Mouse (Mus musculus): ENCODE measurements around the gene Dio3. TPM values are rescaled to one million over a fixed set of nuclear protein-coding genes. Genes with fewer than 3 reads are reported as not detected.

Dio3 gene
- polyA plus RNA-seq, 1 experiment from 2014 or later = 0.29 TPM

DNA sequence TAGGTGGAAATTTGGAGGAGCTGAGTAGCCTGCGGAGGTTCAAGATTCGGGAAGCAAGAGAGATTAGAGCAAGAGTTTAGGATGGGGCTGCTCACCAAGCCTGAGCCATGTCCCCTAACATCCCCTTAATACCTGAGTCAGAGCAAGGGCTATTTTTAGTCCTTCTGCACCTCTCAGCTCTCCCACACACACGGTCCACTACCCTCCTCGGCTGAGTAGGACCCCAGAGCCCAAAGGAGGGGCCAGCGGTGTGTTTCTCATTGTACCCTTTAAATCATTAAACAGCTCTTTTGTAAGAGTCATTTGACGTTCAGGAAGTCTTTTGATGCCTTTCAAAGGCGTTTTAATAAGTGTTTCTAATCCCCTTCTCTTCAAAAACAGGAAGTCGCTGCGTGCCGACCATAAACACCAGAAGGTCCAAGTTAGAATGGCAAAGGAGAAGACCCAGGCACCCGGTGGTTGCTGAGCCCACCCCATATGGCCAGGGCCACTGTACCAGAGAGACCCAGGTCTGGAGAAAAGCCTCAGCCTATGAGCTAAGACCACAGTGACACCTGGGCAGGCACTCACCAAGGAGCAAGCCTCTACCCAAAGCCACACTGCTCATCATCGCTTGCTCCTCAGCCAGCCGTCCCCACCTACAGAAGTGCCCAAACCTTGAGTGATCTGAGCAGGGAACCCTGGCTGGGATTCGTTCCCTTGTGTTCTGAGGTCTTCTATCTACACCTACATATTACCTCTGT lies 22.2 kb upstream of the Dio3 start:
- Histone ChIP-seq H3K36me3 (no peaks in the 10 kb centered on the region), H3K9me3 (replicated peaks) (no peaks in the 10 kb centered on the region), H3K27ac (ENCODE audit: poor library complexity, severe bottlenecking) (no peak overlapping the region), H3K9ac (no peak overlapping the region), H3K27me3 (replicated peaks) (peaks cover 78% of the 10 kb centered on the region), H3K4me1 (replicated peaks) (no peaks in the 10 kb centered on the region), H3K4me3 (no peak overlapping the region), H3K4me2 (no peak overlapping the region)
- ATAC-seq (ENCODE audit: insufficient number of reproducible peaks, low FRiP score) = no peak
- 67% methylated on average over 14 of the region's 14 CpGs for WGBS

DNA sequence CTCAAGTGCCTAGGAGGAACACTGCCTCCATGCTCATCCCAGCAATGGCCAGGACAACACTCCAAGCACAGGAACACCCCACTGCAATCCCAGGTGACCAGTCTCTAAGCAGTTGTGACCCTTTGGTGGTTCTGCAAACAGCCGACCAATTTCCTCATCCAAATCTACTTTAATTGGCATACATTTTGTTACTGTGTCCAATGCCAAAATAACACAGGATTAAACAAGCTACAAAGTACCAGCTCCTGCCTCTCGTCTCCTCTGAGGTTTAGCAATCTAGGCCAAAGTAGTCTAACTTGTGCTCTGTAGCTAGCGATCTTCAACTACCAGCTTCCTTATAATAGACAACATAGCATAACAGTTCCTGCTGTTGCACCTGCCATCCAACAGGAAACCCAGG lies 10.6 kb upstream of the Dio3 start:
- Histone ChIP-seq H3K4me3 (no peak overlapping the region), H3K27ac (ENCODE audit: poor library complexity, severe bottlenecking) (no peak overlapping the region), H3K4me1 (replicated peaks) (no peaks in the 10 kb centered on the region), H3K9ac (no peak overlapping the region), H3K9me3 (replicated peaks) (no peaks in the 10 kb centered on the region), H3K27me3 (replicated peaks) (peaks cover 85% of the 10 kb centered on the region), H3K4me2 (no peak overlapping the region), H3K36me3 (no peaks in the 10 kb centered on the region)
- 74% methylated on average over 3 of the region's 3 CpGs for WGBS
- no peak for ATAC-seq (ENCODE audit: insufficient number of reproducible peaks, low FRiP score)

DNA sequence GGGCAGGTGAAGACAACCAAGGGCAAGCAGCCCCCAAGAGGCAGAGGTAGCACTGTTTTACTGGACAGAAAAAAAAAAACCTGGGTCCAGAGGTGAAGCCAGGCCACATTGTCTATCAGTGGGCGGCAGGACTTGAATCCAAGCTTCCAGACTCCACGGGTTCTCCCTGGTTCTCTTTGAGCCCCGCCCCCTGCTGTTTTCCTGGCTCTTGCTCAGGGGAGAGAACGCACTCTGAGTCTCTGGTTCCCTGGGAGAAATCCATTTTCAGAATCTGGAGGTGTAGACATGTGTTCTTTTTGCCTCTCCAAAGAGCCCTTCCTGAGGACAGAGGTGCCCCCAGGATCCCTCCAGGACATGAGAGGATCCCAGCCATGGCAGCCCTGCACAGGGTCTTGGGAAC lies 9.2 kb upstream of the Dio3 start:
- H3K4me2 ChIP-seq = no peak overlapping the region
- no peaks in the 10 kb centered on the region for H3K4me1 ChIP-seq (replicated peaks)
- H3K27me3 ChIP-seq (replicated peaks) = peaks cover 86% of the 10 kb centered on the region
- H3K27ac ChIP-seq (ENCODE audit: poor library complexity, severe bottlenecking) = no peak overlapping the region
- H3K9ac ChIP-seq = no peak overlapping the region
- WGBS = 64% methylated on average over 4 of the region's 4 CpGs
- no peak overlapping the region for H3K4me3 ChIP-seq
- no peaks in the 10 kb centered on the region for H3K36me3 ChIP-seq
- H3K9me3 ChIP-seq (replicated peaks) = no peaks in the 10 kb centered on the region
- no peak for ATAC-seq (ENCODE audit: insufficient number of reproducible peaks, low FRiP score)

DNA sequence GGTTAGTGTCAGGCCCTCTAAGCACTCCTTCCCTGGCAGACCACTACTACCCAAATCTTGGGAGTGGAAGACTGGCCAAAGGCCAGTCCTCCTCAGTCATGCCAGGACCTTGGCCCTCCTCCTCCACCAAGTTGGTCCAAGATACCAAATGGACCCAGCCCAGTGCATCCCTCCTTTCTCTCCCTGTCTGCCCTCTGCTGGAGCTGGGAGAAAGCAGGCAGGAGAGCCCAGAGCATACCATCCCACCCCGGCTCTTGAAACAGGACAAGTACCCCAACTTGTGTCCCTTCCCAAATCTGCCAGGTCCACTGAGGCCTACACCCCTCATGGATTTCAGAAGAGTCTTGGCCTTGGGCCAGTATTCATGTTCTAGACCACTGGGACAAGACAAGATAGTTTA lies 2.8 kb upstream of the Dio3 start:
- ATAC-seq (ENCODE audit: insufficient number of reproducible peaks, low FRiP score) = no peak
- Histone ChIP-seq H3K36me3 (no peaks in the 10 kb centered on the region), H3K9ac (no peak overlapping the region), H3K27me3 (replicated peaks) (peaks cover 100% of the 10 kb centered on the region), H3K4me2 (no peak overlapping the region), H3K27ac (ENCODE audit: poor library complexity, severe bottlenecking) (no peak overlapping the region), H3K9me3 (replicated peaks) (no peaks in the 10 kb centered on the region), H3K4me1 (replicated peaks) (peaks cover 10% of the 10 kb centered on the region), H3K4me3 (no peak overlapping the region)
- WGBS = 53% methylated on average over 1 of the region's 1 CpGs

DNA sequence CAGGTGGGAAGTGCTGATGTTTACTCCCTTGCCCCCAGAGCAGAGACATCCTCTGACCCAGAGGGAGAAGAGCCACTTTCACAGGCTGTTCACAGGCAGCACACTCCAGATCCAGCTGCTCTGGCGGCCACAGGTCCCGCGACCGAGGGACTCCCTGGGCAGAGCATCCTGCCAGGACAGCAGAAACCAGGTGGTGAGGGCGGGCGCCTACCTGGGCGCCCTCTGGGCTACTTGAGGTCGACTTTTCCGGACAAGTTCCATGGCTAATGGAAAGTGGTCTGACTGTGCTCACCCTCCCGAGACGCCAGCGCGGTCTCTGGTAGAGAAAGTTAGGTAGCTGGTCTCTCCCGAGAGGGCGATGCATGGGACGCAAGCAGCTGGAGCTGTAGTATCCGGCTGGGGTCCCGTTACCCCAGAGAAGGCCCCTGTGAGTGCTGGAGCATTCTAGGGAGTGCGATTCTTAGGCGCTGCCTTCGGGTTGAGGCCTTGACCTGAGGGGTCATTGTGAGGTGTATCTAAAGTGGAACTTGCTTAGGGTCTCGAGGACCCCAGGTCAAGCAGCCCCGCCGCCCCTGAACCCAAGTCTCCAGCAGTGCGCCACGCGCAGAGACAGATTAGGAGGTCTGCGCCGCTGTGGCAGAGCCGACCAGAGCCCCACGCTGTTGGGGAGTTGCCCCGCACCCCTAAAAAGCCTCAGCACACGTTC lies 1.5 kb upstream of the Dio3 start:
- Histone ChIP-seq H3K9ac (no peak overlapping the region), H3K4me2 (peak overlapping the region; percentile 70), H3K27ac (ENCODE audit: poor library complexity, severe bottlenecking) (no peak overlapping the region), H3K36me3 (no peaks in the 10 kb centered on the region), H3K9me3 (replicated peaks) (no peaks in the 10 kb centered on the region), H3K4me1 (replicated peaks) (peaks cover 10% of the 10 kb centered on the region), H3K4me3 (peak overlapping the region; percentile 44), H3K27me3 (replicated peaks) (peaks cover 100% of the 10 kb centered on the region)
- ATAC-seq (ENCODE audit: insufficient number of reproducible peaks, low FRiP score) = no peak
- WGBS = 3% methylated on average over 33 of the region's 33 CpGs

DNA sequence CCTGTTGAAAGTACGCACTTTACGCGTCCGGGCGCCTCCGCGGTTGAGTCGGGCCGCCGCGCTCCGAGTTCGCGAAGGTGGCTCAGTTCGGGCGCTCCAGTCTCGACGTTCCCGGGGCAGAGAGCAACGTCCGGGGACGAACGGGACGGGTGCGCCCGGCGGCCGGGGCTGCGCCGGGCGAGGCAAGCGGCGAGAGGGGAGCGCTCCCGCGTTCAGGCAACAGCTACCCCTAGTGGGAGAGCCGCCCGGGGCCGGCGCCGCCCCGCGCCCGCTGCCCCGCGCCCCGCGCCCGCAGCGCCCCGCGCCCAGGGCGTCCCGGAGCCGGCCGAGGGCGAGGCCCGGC lies 932 bp upstream of the Dio3 start:
- Histone ChIP-seq H3K9me3 (replicated peaks) (no peaks in the 10 kb centered on the region), H3K4me2 (peak overlapping the region; percentile 70), H3K27me3 (replicated peaks) (peaks cover 99% of the 10 kb centered on the region), H3K36me3 (no peaks in the 10 kb centered on the region), H3K4me1 (replicated peaks) (peaks cover 10% of the 10 kb centered on the region), H3K4me3 (peak overlapping the region; percentile 44), H3K27ac (ENCODE audit: poor library complexity, severe bottlenecking) (no peak overlapping the region), H3K9ac (no peak overlapping the region)
- no peak for ATAC-seq (ENCODE audit: insufficient number of reproducible peaks, low FRiP score)
- 1% methylated on average over 37 of the region's 58 CpGs for WGBS

DNA sequence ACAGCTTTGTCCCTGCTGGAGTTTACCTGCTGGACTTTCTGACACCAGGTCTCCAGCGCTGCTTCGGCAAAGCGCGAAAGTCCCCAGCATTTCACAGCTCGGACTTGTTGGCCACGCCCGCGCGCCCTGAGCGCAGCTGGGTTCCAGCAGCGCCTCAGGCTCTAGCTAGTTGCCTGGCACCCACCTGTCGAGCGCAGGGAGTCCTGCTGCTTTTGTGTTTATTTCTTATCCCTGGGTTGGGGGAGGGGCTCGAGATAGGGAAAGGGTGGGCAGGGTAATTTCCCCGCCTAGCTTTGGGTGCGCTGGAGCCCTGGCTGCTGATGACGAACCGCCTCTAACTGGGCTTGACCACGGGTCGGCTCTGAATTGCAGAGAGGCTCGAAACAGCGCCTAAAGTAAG lies 1.5 kb downstream of the Dio3 start:
- WGBS = under 1% methylated on average over 22 of the region's 22 CpGs
- Histone ChIP-seq H3K9ac (no peak overlapping the region), H3K27me3 (replicated peaks) (peaks cover 99% of the 10 kb centered on the region), H3K9me3 (replicated peaks) (no peaks in the 10 kb centered on the region), H3K4me2 (no peak overlapping the region), H3K27ac (ENCODE audit: poor library complexity, severe bottlenecking) (no peak overlapping the region), H3K4me3 (no peak overlapping the region), H3K4me1 (replicated peaks) (peaks cover 10% of the 10 kb centered on the region), H3K36me3 (no peaks in the 10 kb centered on the region)
- ATAC-seq (ENCODE audit: insufficient number of reproducible peaks, low FRiP score) = no peak

DNA sequence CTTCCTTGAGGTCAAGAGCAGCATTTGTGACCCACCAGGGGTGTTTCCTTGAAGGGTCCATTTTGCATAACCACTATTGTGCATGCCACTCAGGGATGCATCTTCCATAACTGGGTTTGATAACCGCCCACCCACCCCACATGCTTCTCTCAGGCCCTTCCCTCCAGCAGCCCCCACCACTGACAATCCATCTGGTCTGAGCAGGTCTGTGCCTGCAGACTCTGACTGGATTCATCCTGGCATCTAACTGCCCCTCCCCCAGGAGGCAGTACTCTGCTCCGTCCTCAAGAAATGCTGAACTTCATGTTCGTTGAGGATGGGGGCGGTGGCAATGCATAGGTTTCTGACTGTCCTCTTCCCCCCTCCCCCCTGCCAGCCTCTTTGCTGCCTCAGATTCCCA lies 4.9 kb downstream of the Dio3 start:
- no peaks in the 10 kb centered on the region for H3K36me3 ChIP-seq
- WGBS = 23% methylated on average over 4 of the region's 4 CpGs
- H3K9me3 ChIP-seq (replicated peaks) = no peaks in the 10 kb centered on the region
- no peak overlapping the region for H3K9ac ChIP-seq
- no peak overlapping the region for H3K27ac ChIP-seq (ENCODE audit: poor library complexity, severe bottlenecking)
- peaks cover 94% of the 10 kb centered on the region for H3K27me3 ChIP-seq (replicated peaks)
- no peak overlapping the region for H3K4me3 ChIP-seq
- no peak for ATAC-seq (ENCODE audit: insufficient number of reproducible peaks, low FRiP score)
- H3K4me2 ChIP-seq = no peak overlapping the region
- H3K4me1 ChIP-seq (replicated peaks) = peaks cover 5% of the 10 kb centered on the region

DNA sequence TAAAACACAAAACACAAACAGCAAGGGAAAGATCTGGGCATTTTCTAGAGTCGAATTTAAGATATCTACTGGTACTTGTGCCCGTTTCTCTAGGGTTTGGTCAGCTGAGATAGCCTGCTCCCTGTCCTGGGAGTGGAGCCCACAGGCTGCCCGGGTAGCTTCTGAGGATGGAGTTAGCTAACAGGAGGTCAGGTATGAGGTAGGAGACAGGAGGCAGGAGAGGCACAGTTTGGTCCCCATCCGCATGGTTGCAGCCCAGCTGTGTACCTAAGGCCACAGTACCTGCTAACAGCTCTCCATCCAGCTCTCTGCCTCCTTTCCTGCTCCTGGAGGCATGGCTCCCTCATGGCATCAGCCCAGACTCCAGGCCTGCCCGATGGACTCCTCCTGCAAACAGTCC lies 13.9 kb downstream of the Dio3 start:
- no peak for ATAC-seq (ENCODE audit: insufficient number of reproducible peaks, low FRiP score)
- peaks cover 53% of the 10 kb centered on the region for H3K27me3 ChIP-seq (replicated peaks)

DNA sequence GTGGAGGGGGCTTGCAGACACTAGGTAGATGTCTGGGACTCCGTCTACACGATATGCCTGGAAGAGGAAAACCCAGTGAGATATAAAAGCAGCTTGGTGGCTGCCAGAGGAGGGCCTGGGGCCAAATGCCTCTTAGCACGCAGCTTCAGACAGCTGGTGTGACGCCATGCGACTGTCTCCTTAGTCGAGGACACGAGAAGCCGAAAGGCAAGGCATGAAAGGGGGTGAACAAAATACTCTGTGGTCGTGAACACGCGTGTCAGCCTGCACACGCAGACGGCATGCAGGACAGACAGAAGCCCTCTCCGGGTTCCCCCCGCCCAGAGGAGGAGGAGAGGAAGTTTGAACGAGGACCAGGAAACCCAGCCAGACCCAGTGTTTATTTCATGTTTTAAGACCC lies 16.0 kb downstream of the Dio3 start:
- ATAC-seq (ENCODE audit: insufficient number of reproducible peaks, low FRiP score) = no peak
- Histone ChIP-seq H3K36me3 (no peaks in the 10 kb centered on the region), H3K27ac (ENCODE audit: poor library complexity, severe bottlenecking) (no peak overlapping the region), H3K4me1 (replicated peaks) (no peaks in the 10 kb centered on the region), H3K4me3 (no peak overlapping the region), H3K27me3 (replicated peaks) (peaks cover 46% of the 10 kb centered on the region), H3K9ac (no peak overlapping the region), H3K9me3 (replicated peaks) (no peaks in the 10 kb centered on the region; the same call in 1 of the 2 replicates), H3K4me2 (no peak overlapping the region)
- WGBS = 80% methylated on average over 16 of the region's 16 CpGs

More for the DNA sequence above, 13.9 kb downstream of the Dio3 start:
- Histone ChIP-seq H3K27ac (ENCODE audit: poor library complexity, severe bottlenecking) (no peak overlapping the region), H3K36me3 (no peaks in the 10 kb centered on the region), H3K9ac (no peak overlapping the region), H3K4me3 (no peak overlapping the region), H3K9me3 (replicated peaks) (no peaks in the 10 kb centered on the region; the same call in 1 of the 2 replicates), H3K4me1 (replicated peaks) (no peaks in the 10 kb centered on the region), H3K4me2 (no peak overlapping the region)
- 62% methylated on average over 5 of the region's 5 CpGs for WGBS

DNA sequence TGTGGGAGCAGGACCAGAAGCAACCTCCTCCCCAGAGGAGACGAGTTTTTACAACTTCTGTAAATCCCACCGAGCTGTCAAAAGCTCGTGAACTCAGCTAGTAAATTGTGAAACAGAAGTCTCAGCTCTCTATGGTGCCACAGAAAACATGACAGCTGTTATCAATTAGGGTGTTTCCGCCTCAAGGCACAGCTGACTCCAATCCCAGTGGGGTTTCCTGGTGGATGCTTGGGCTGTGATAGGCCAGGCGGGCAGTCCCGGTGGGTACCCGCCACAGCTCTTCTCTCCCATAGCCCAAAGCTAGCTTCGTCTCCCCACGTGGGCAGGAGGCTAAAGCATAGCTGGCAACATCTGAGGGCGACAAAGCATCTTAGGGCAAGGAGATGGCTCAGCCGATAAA lies 19.8 kb downstream of the Dio3 start:
- H3K4me2 ChIP-seq = no peak overlapping the region

More for the DNA sequence above, 19.8 kb downstream of the Dio3 start:
- peaks cover 20% of the 10 kb centered on the region for H3K27me3 ChIP-seq (replicated peaks)
- no peaks in the 10 kb centered on the region for H3K36me3 ChIP-seq
- H3K9ac ChIP-seq = no peak overlapping the region
- H3K4me1 ChIP-seq (replicated peaks) = no peaks in the 10 kb centered on the region
- no peak overlapping the region for H3K27ac ChIP-seq (ENCODE audit: poor library complexity, severe bottlenecking)
- no peak overlapping the region for H3K4me3 ChIP-seq
- no peak for ATAC-seq (ENCODE audit: insufficient number of reproducible peaks, low FRiP score)
- H3K9me3 ChIP-seq (replicated peaks) = peaks cover 9% of the 10 kb centered on the region; the same call in 1 of the 2 replicates
- 40% methylated on average over 11 of the region's 11 CpGs for WGBS
